Mouse (Mus musculus) intestine, postnatal 0 days (tissue): ENCODE measurements around the gene Zfp948. TPM values are rescaled to one million over a fixed set of nuclear protein-coding genes. Genes with fewer than 3 reads are reported as not detected.
"Not testable (repeated sequence)": the region's sequence is repeated elsewhere in the genome, so short reads cannot be mapped to it uniquely, and the experiment has no call there.

Experiments
- ATAC-seq: fragments of 200-750 bp; cut with Nextera tagmentation; 2 replicates; pipeline ENCODE4 v1.8.0; 2017; ENCODE audit warnings: mild to moderate bottlenecking, moderate TSS enrichment, moderate library complexity
- H3K27ac ChIP-seq: fragments of 300-500 bp; sonication (generic); 2 replicates; pipeline ENCODE4 v1.5.1; 2014; ENCODE audit warnings: mild to moderate bottlenecking, low read depth, low read length, moderate library complexity
- H3K27me3 ChIP-seq: fragments of 300-500 bp; sonication (generic); replicated peaks from 2 replicates; pipeline ENCODE4 v1.6.1; 2014; ENCODE audit warnings: low read length, mixed read lengths; ENCODE audit not compliant: control insufficient read depth, insufficient read depth
- H3K36me3 ChIP-seq: fragments of 300-500 bp; sonication (generic); 2 replicates; pipeline ENCODE4 v1.6.1; 2014; ENCODE audit warnings: mild to moderate bottlenecking, moderate library complexity; ENCODE audit not compliant: control insufficient read depth, insufficient read depth
- H3K4me1 ChIP-seq: fragments of 300-500 bp; sonication (generic); replicated peaks from 2 replicates; pipeline ENCODE4 v1.6.1; 2014; ENCODE audit warnings: antibody characterized with exemption, low read length, mixed read lengths; ENCODE audit not compliant: control insufficient read depth, insufficient read depth
- H3K4me2 ChIP-seq: fragments of 300-500 bp; sonication (generic); replicated peaks from 2 replicates; pipeline ENCODE4 v1.6.1; 2014; ENCODE audit warnings: low read depth, mild to moderate bottlenecking, moderate library complexity
- H3K4me3 ChIP-seq: fragments of 300-500 bp; sonication (generic); 2 replicates; pipeline ENCODE4 v1.5.1; 2014; ENCODE audit warnings: low read depth, low read length
- H3K9ac ChIP-seq: fragments of 300-500 bp; sonication (generic); 2 replicates; pipeline ENCODE4 v1.6.1; 2014; ENCODE audit warnings: mild to moderate bottlenecking, low read depth, low read length
- H3K9me3 ChIP-seq: fragments of 300-500 bp; sonication (generic); 2 replicates; pipeline ENCODE4 v1.6.1; 2016; ENCODE audit warnings: mixed run types; ENCODE audit not compliant: control insufficient read depth
- CTCF ChIP-seq: sonication (generic); IDR thresholded peaks from 2 replicates; pipeline ENCODE4 v1.5.1; 2016; ENCODE audit warnings: low read depth, mild to moderate bottlenecking, control low read depth, antibody characterized with exemption, moderate library complexity
- WGBS: fragments of 180-500 bp; shearing (Covaris S2); extraction: QIAGEN DNeasy Blood & Tissue Kit; methylation state at CpG from one replicate; pipeline ENCODE4 v1.1.7; 2014; 5-methylcytosine and 5-hydroxymethylcytosine counted together
- polyA plus RNA-seq: library from polyadenylated mRNA; unstranded; fragments of >200 nt; fragmentation: Nextera tagmentation; extraction: Ambion mirVana; gene quantifications from 2 replicates; pipeline ENCODE4 v1.2.1, GENCODE M21; 2015

The Zfp948 gene
- polyA plus RNA-seq, 1 experiment from 2014 or later, result 13.7 TPM

DNA sequence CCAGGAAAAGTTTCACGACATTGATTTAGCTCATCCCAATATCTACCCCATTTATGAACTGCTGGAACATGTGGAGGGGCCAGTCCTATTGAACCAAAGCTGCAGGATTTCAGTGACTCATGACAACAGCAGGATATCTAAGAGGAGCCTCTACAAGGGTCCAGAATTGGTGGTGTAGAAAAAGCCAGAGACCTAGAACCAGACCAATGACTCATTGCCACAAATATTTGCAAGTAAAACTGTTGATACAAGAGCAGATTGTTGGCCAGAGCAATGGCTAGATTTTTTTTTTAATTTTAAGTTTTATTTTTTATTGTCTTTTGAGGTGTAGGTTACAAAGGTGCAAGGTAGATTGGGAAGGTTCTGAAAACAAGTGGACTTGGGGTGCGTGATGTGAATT lies 18.7 kb downstream of the Zfp948 start:
- WGBS, result 100% methylated on average over 2 of the region's 2 CpGs
- Histone ChIP-seq H3K36me3 (peaks cover 48% of the 10 kb centered on the region), H3K27me3 (no peaks in the 10 kb centered on the region), H3K9ac (no peak overlapping the region), H3K27ac (no peak overlapping the region), H3K4me3 (no peak overlapping the region), H3K4me1 (no peaks in the 10 kb centered on the region), H3K4me2 (no peak overlapping the region), H3K9me3 (no peaks in the 10 kb centered on the region; the same call in 1 of the 2 replicates)
- TF ChIP-seq CTCF, result no peak
- no peak for ATAC-seq

- Histone ChIP-seq H3K4me3 (no peak overlapping the region), H3K4me1 (no peaks in the 10 kb centered on the region), H3K4me2 (no peak overlapping the region), H3K9ac (no peak overlapping the region), H3K9me3 (no peaks in the 10 kb centered on the region), H3K36me3 (no peaks in the 10 kb centered on the region), H3K27me3 (no peaks in the 10 kb centered on the region), H3K27ac (no peak overlapping the region)
- no peak for ATAC-seq
- TF ChIP-seq CTCF, result no peak
- 73% methylated on average over 3 of the region's 3 CpGs for WGBS
Observed at GRCm38 (mm10) chr17:21616356-21616755, 49.5 kb downstream of the Zfp948 start.

- H3K4me2 ChIP-seq, result peak overlapping the region; percentile 27; the same call in 1 of the 2 replicates
- no peak overlapping the region for H3K27ac ChIP-seq
- H3K9me3 ChIP-seq, result no peaks in the 10 kb centered on the region
- H3K9ac ChIP-seq, result no peak overlapping the region
- H3K36me3 ChIP-seq, result no peaks in the 10 kb centered on the region
- no peaks in the 10 kb centered on the region for H3K4me1 ChIP-seq
- no peak for ATAC-seq
- no peaks in the 10 kb centered on the region for H3K27me3 ChIP-seq
- no peak for TF ChIP-seq CTCF
- no peak overlapping the region for H3K4me3 ChIP-seq
- WGBS, result 5% methylated on average over 9 of the region's 9 CpGs
Observed at GRCm38 (mm10) chr17:21617352-21617751, 50.5 kb downstream of the Zfp948 start.

GRCm38 (mm10) chr17:21623647-21624046 lies 56.8 kb downstream of the Zfp948 start:
- Histone ChIP-seq H3K27ac (no peak overlapping the region), H3K27me3 (no peaks in the 10 kb centered on the region), H3K4me1 (no peaks in the 10 kb centered on the region), H3K36me3 (no peaks in the 10 kb centered on the region), H3K4me2 (no peak overlapping the region), H3K9me3 (no peaks in the 10 kb centered on the region), H3K4me3 (no peak overlapping the region), H3K9ac (no peak overlapping the region)
- no peak for ATAC-seq
- TF ChIP-seq CTCF, result no peak
- no CpG with 5 or more reads among the region's 3 CpGs for WGBS

DNA sequence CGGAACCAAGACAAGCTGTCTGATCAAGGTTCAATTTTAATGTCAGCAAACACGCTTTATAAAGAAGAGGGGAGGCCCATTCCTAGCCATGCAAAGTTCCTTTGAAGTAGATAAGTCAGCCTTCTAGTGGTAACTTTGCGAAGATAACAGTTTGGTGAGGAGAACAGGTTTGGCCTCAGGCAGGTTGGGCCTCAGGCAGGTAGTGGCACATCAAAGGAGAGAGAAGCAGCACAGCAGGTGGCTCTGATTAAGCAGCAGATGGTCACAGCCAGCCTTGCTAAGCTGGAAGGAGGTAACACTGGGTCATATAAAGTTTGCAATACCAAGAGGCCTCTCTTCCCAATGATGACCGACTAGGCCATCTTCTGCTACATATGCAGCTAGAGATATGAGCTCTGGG lies 69.0 kb downstream of the Zfp948 start:
- WGBS, result 32% methylated on average over 4 of the region's 4 CpGs
- H3K36me3 ChIP-seq, ATAC-seq, H3K27ac ChIP-seq, H3K27me3 ChIP-seq, H3K9ac ChIP-seq, H3K4me2 ChIP-seq, H3K4me3 ChIP-seq, H3K4me1 ChIP-seq, H3K9me3 ChIP-seq: not testable (repeated sequence)

Other genes with a start within 250 kb of the Zfp948 start
- 1.7 and 1.8 TPM in 2 replicates for gene Zfp677, start 183.3 kb upstream of the Zfp948 start, polyA plus RNA-seq
- gene Zfp54, start 143.8 kb upstream of the Zfp948 start, polyA plus RNA-seq, result 4.6 and 4.9 TPM in 2 replicates
- 7.8 and 8.3 TPM in 2 replicates for gene Zfp51, start 116.6 kb upstream of the Zfp948 start, polyA plus RNA-seq
- 5.8 and 5.9 TPM in 2 replicates for gene Zfp53, start 78.0 kb upstream of the Zfp948 start, polyA plus RNA-seq
- gene Zfp52, start 31.5 kb upstream of the Zfp948 start, polyA plus RNA-seq, result 2.7 and 3.5 TPM in 2 replicates
- gene Zfp983, start 83.6 kb downstream of the Zfp948 start, polyA plus RNA-seq, result 1.9 and 2.0 TPM in 2 replicates
- 1.9 and 2.6 TPM in 2 replicates for gene Gm10226, start 124.9 kb downstream of the Zfp948 start, polyA plus RNA-seq
- gene Zfp760, start 140.7 kb downstream of the Zfp948 start, polyA plus RNA-seq, result 2.3 and 2.5 TPM in 2 replicates
- gene Zfp229, start 163.8 kb downstream of the Zfp948 start, polyA plus RNA-seq, result 2.0 and 2.3 TPM in 2 replicates